Mouse (Mus musculus): Measurements from ENCODE around the gene Gm47969. TPM values are rescaled to one million over a fixed set of nuclear protein-coding genes. Genes with fewer than 3 reads are reported as not detected.
"Not testable (repeated sequence)": the region's sequence is repeated elsewhere in the genome, so short reads cannot be mapped to it uniquely, and the experiment has no call there.

Gene Gm47969
- polyA plus RNA-seq (2015; fragmentation: Nextera tagmentation; extraction: Ambion mirVana), result not detected in 2 replicates

- H3K9ac ChIP-seq (ENCODE audit: low read depth, low read length), result no peak within 1 kb of the TSS
- H3K27ac ChIP-seq (ENCODE audit: low read depth, low read length), result no peak within 1 kb of the TSS
- WGBS, result 63% methylated on average over 5 of the region's 5 CpGs
- H3K4me1 ChIP-seq (replicated peaks; ENCODE audit: control insufficient read depth, insufficient read depth, low read length), result no peaks in the 10 kb centered on the region
- ATAC-seq, result no peak
- H3K4me2 ChIP-seq (replicated peaks; ENCODE audit: low read depth), result no peak within 1 kb of the TSS
- no peak within 1 kb of the TSS for H3K4me3 ChIP-seq (ENCODE audit: low read depth, low read length)
- H3K27me3 ChIP-seq (replicated peaks; ENCODE audit: control insufficient read depth, insufficient read depth, low read length), result no peaks in the 10 kb centered on the region
- TF ChIP-seq CTCF (IDR thresholded peaks at IDR 0.05; ENCODE audit: low read depth), result peak; percentile 46
- no peaks in the 10 kb centered on the region for H3K9me3 ChIP-seq (ENCODE audit: control insufficient read depth)
- no peaks in the 10 kb centered on the region for H3K36me3 ChIP-seq (ENCODE audit: control insufficient read depth, insufficient read depth)
These were observed at the start of gene Gm47969 for GRCm38 (mm10) chr1:83044882-83045427. TSS of gene Gm47969 (plus strand) at chr1:83044932.

- not testable (repeated sequence) for H3K27me3 ChIP-seq (replicated peaks; ENCODE audit: control insufficient read depth, insufficient read depth, low read length); H3K4me1 ChIP-seq (replicated peaks; ENCODE audit: control insufficient read depth, insufficient read depth, low read length); H3K9me3 ChIP-seq (ENCODE audit: control insufficient read depth); H3K4me3 ChIP-seq (ENCODE audit: low read depth, low read length); H3K27ac ChIP-seq (ENCODE audit: low read depth, low read length); ATAC-seq; H3K9ac ChIP-seq (ENCODE audit: low read depth, low read length); H3K36me3 ChIP-seq (ENCODE audit: control insufficient read depth, insufficient read depth); H3K4me2 ChIP-seq (replicated peaks; ENCODE audit: low read depth)
- 97% methylated on average over 8 of the region's 9 CpGs for WGBS
These were observed 44.4 kb upstream of the Gm47969 start, which contains the start of gene Gm47959 for GRCm38 (mm10) chr1:83000306-83000705. TSS of gene Gm47959 (plus strand) at chr1:83000548.

GRCm38 (mm10) chr1:83006218-83007179, 38.2 kb upstream of the Gm47969 start:
- Histone ChIP-seq H3K36me3 (ENCODE audit: control insufficient read depth, insufficient read depth) (no peaks in the 10 kb centered on the region), H3K9ac (ENCODE audit: low read depth, low read length) (no peak overlapping the region), H3K9me3 (ENCODE audit: control insufficient read depth) (no peaks in the 10 kb centered on the region), H3K4me2 (replicated peaks; ENCODE audit: low read depth) (no peak overlapping the region), H3K27me3 (replicated peaks; ENCODE audit: control insufficient read depth, insufficient read depth, low read length) (no peaks in the 10 kb centered on the region), H3K4me3 (ENCODE audit: low read depth, low read length) (no peak overlapping the region), H3K4me1 (replicated peaks; ENCODE audit: control insufficient read depth, insufficient read depth, low read length) (no peaks in the 10 kb centered on the region), H3K27ac (ENCODE audit: low read depth, low read length) (no peak overlapping the region)
- ATAC-seq, result no peak
- 79% methylated on average over 8 of the region's 8 CpGs for WGBS
- TF ChIP-seq CTCF (IDR thresholded peaks at IDR 0.05; ENCODE audit: low read depth), result no peak

- Histone ChIP-seq H3K27me3 (replicated peaks; ENCODE audit: control insufficient read depth, insufficient read depth, low read length) (no peaks in the 10 kb centered on the region), H3K36me3 (ENCODE audit: control insufficient read depth, insufficient read depth) (no peaks in the 10 kb centered on the region), H3K9me3 (ENCODE audit: control insufficient read depth) (no peaks in the 10 kb centered on the region), H3K4me1 (replicated peaks; ENCODE audit: control insufficient read depth, insufficient read depth, low read length) (no peaks in the 10 kb centered on the region), H3K27ac (ENCODE audit: low read depth, low read length) (no peak overlapping the region), H3K9ac (ENCODE audit: low read depth, low read length) (no peak overlapping the region), H3K4me3 (ENCODE audit: low read depth, low read length) (no peak overlapping the region), H3K4me2 (replicated peaks; ENCODE audit: low read depth) (no peak overlapping the region)
- TF ChIP-seq CTCF (IDR thresholded peaks at IDR 0.05; ENCODE audit: low read depth), result no peak
- ATAC-seq, result no peak
- WGBS, result 50% methylated on average over 6 of the region's 6 CpGs
These were observed 37.3 kb upstream of the Gm47969 start for GRCm38 (mm10) chr1:83007471-83007870.

GRCm38 (mm10) chr1:83014477-83014876, 30.3 kb upstream of the Gm47969 start:
- no peaks in the 10 kb centered on the region for H3K27me3 ChIP-seq (replicated peaks; ENCODE audit: control insufficient read depth, insufficient read depth, low read length)
- H3K9ac ChIP-seq (ENCODE audit: low read depth, low read length), result no peak overlapping the region
- H3K4me3 ChIP-seq (ENCODE audit: low read depth, low read length), result no peak overlapping the region
- ATAC-seq, result no peak
- 56% methylated on average over 3 of the region's 3 CpGs for WGBS
- no peak overlapping the region for H3K4me2 ChIP-seq (replicated peaks; ENCODE audit: low read depth)
- TF ChIP-seq CTCF (IDR thresholded peaks at IDR 0.05; ENCODE audit: low read depth), result no peak
- H3K4me1 ChIP-seq (replicated peaks; ENCODE audit: control insufficient read depth, insufficient read depth, low read length), result no peaks in the 10 kb centered on the region
- H3K9me3 ChIP-seq (ENCODE audit: control insufficient read depth), result no peaks in the 10 kb centered on the region
- H3K27ac ChIP-seq (ENCODE audit: low read depth, low read length), result no peak overlapping the region
- no peaks in the 10 kb centered on the region for H3K36me3 ChIP-seq (ENCODE audit: control insufficient read depth, insufficient read depth)

GRCm38 (mm10) chr1:83015329-83015879, 29.3 kb upstream of the Gm47969 start:
- no peaks in the 10 kb centered on the region for H3K9me3 ChIP-seq (ENCODE audit: control insufficient read depth)
- H3K27me3 ChIP-seq (replicated peaks; ENCODE audit: control insufficient read depth, insufficient read depth, low read length), result no peaks in the 10 kb centered on the region
- no peak overlapping the region for H3K4me3 ChIP-seq (ENCODE audit: low read depth, low read length)
- 69% methylated on average over 10 of the region's 10 CpGs for WGBS
- no peak for ATAC-seq
- H3K9ac ChIP-seq (ENCODE audit: low read depth, low read length), result no peak overlapping the region
- H3K4me2 ChIP-seq (replicated peaks; ENCODE audit: low read depth), result no peak overlapping the region
- TF ChIP-seq CTCF (IDR thresholded peaks at IDR 0.05; ENCODE audit: low read depth), result no peak
- no peaks in the 10 kb centered on the region for H3K36me3 ChIP-seq (ENCODE audit: control insufficient read depth, insufficient read depth)
- H3K4me1 ChIP-seq (replicated peaks; ENCODE audit: control insufficient read depth, insufficient read depth, low read length), result no peaks in the 10 kb centered on the region
- no peak overlapping the region for H3K27ac ChIP-seq (ENCODE audit: low read depth, low read length)
